Mouse (Mus musculus) embryonic facial prominence, embryonic 12.5 days (tissue): Measurements from ENCODE around the gene Ccdc187. TPM values are rescaled to one million over a fixed set of nuclear protein-coding genes. Genes with fewer than 3 reads are reported as not detected.

Experiments used
- ATAC-seq: fragments of 200-750 bp; cut with Nextera tagmentation; 2 replicates; pipeline ENCODE4 v1.8.0; 2017; ENCODE audit not compliant: insufficient number of reproducible peaks, insufficient read depth, low FRiP score, low TSS enrichment
- H3K27ac ChIP-seq: fragments of 300-500 bp; sonication (generic); 2 replicates; pipeline ENCODE4 v1.5.1; 2016; ENCODE audit warnings: mild to moderate bottlenecking
- H3K27me3 ChIP-seq: fragments of 300-500 bp; sonication (generic); 2 replicates; pipeline ENCODE4 v1.6.1; 2016; ENCODE audit warnings: mild to moderate bottlenecking, moderate library complexity
- H3K36me3 ChIP-seq: fragments of 300-500 bp; sonication (generic); 2 replicates; pipeline ENCODE4 v1.6.1; 2016; ENCODE audit warnings: mild to moderate bottlenecking
- H3K4me1 ChIP-seq: fragments of 300-500 bp; sonication (generic); 2 replicates; pipeline ENCODE4 v1.6.1; 2016
- H3K4me2 ChIP-seq: fragments of 300-500 bp; sonication (generic); replicated peaks from 2 replicates; pipeline ENCODE4 v1.6.1; 2016; ENCODE audit warnings: mild to moderate bottlenecking, moderate library complexity
- H3K4me3 ChIP-seq: fragments of 300-500 bp; sonication (generic); 2 replicates; pipeline ENCODE4 v1.5.1; 2016; ENCODE audit warnings: mild to moderate bottlenecking
- H3K9ac ChIP-seq: fragments of 300-500 bp; sonication (generic); 2 replicates; pipeline ENCODE4 v1.6.1; 2016; ENCODE audit warnings: mild to moderate bottlenecking, moderate library complexity
- H3K9me3 ChIP-seq: fragments of 300-500 bp; sonication (generic); 2 replicates; pipeline ENCODE4 v1.6.1; 2016; ENCODE audit warnings: mild to moderate bottlenecking, moderate library complexity
- WGBS: fragments of 180-500 bp; shearing (Covaris S2); methylation state at CpG from one replicate; pipeline ENCODE4 v1.1.7; 2016; 5-methylcytosine and 5-hydroxymethylcytosine counted together
- polyA plus RNA-seq: library from polyadenylated mRNA; unstranded; fragments of >200 nt; fragmentation: Nextera tagmentation; extraction: Ambion mirVana; gene quantifications from 2 replicates; pipeline ENCODE4 v1.2.1, GENCODE M21; 2016

Gene Ccdc187
- polyA plus RNA-seq: 0.08 and 0.18 TPM in 2 replicates

DNA sequence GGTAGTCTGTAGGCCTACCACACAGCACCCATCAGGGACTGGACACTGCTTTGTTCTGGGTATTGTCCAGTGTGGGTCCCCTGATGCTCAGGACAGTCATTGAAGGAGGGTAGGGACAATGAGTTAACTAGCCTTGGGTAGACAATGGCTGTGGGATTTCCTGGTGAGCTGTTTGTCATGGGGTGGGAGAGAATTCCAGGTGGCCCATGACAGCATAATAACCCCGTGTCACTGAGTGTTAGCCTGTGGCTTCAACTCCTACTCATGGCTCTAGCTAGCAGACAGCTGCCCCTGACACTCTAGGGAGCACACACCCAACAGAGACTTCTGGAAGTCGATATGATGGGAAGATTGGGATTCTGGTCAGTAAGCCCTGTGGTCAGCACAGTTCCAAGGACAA lies at the start of gene Ccdc187:
TSS of gene Ccdc187 (minus strand) at position 101 of the 400 bp plus-strand sequence.
- Histone ChIP-seq H3K36me3 (no peaks in the 10 kb centered on the region), H3K4me1 (peaks cover 21% of the 10 kb centered on the region; the same call in 1 of the 2 replicates), H3K4me3 (no peak within 1 kb of the TSS), H3K9ac (no peak within 1 kb of the TSS), H3K9me3 (no peaks in the 10 kb centered on the region), H3K27ac (no peak within 1 kb of the TSS), H3K27me3 (peaks cover 4% of the 10 kb centered on the region; the same call in 1 of the 2 replicates), H3K4me2 (no peak within 1 kb of the TSS)
- no peak for ATAC-seq
- 60% methylated on average over 2 of the region's 2 CpGs for WGBS

- no peak for ATAC-seq
- no peak overlapping the region for H3K27ac ChIP-seq
- 61% methylated on average over 11 of the region's 11 CpGs for WGBS
Measured at GRCm38 (mm10) chr2:26342609-26343490, 48.5 kb upstream of the Ccdc187 start.

DNA sequence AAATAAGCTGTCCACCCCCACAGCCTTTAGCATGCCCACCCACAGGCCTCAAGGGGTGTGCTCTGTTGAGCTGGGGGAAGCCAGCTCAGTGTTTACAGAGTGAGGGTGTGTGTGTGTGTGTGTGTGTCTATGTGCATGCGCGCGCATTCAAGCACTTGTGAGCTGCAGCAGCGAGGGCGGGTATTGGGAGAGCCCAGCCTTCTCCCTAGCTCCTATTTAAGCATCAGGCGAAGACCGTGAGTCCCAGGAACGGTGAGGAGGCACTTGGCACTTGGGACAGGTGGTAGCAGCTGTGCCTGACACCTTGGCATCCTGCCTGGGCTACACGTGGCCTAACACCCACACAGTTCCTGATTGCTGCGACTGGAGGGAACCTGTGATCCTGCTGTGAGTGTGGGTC lies 47.7 kb upstream of the Ccdc187 start:
- 0 out of 2 replicates have a peak, but pooled peaks cover under 1% of the 10 kb centered on the region for H3K4me1 ChIP-seq
- WGBS: 80% methylated on average over 10 of the region's 10 CpGs
- peaks cover 84% of the 10 kb centered on the region for H3K36me3 ChIP-seq
- no peak for ATAC-seq
- H3K4me3 ChIP-seq: no peak overlapping the region
- H3K4me2 ChIP-seq: no peak overlapping the region
- no peaks in the 10 kb centered on the region for H3K9me3 ChIP-seq
- H3K27ac ChIP-seq: 0 out of 2 replicates have a peak overlapping the region, but pooled peaks have one; percentile 12
- no peaks in the 10 kb centered on the region for H3K27me3 ChIP-seq
- H3K9ac ChIP-seq: no peak overlapping the region

More at GRCm38 (mm10) chr2:26342609-26343490, 48.5 kb upstream of the Ccdc187 start:
- H3K4me1 ChIP-seq: peaks cover 4% of the 10 kb centered on the region; the same call in 1 of the 2 replicates
- no peak overlapping the region for H3K4me2 ChIP-seq
- no peaks in the 10 kb centered on the region for H3K9me3 ChIP-seq
- H3K9ac ChIP-seq: no peak overlapping the region
- no peak overlapping the region for H3K4me3 ChIP-seq
- H3K36me3 ChIP-seq: peaks cover 89% of the 10 kb centered on the region
- H3K27me3 ChIP-seq: no peaks in the 10 kb centered on the region

GRCm38 (mm10) chr2:26341510-26341981 lies 47.2 kb upstream of the Ccdc187 start:
- H3K27ac ChIP-seq: 0 out of 2 replicates have a peak overlapping the region, but pooled peaks have one; percentile 12
- no peaks in the 10 kb centered on the region for H3K27me3 ChIP-seq
- no peak overlapping the region for H3K4me2 ChIP-seq
- H3K36me3 ChIP-seq: peaks cover 79% of the 10 kb centered on the region
- no peak for ATAC-seq
- H3K9ac ChIP-seq: no peak overlapping the region
- H3K4me3 ChIP-seq: no peak overlapping the region
- H3K4me1 ChIP-seq: no peaks in the 10 kb centered on the region
- no peaks in the 10 kb centered on the region for H3K9me3 ChIP-seq
- 93% methylated on average over 2 of the region's 2 CpGs for WGBS

DNA sequence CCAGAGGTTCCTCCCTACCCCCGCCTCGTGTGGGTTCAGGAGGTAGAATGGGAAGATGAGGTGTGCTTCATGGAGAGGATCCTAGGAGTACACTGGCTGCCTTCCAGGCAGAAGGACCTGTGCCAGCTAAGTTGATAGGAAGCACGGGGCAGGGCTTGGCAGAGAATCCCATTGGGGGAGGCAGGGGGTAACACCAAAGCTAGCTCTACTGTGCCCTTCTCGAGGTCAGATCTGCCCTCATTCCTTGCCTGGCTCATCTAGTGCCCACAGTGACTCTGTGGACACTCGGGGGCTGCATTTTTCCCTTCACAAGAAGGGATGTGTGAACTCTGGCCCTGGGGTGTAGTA lies 44.8 kb upstream of the Ccdc187 start:
- WGBS: 92% methylated on average over 5 of the region's 5 CpGs
- no peak overlapping the region for H3K9ac ChIP-seq
- H3K36me3 ChIP-seq: peaks cover 55% of the 10 kb centered on the region
- H3K4me1 ChIP-seq: no peaks in the 10 kb centered on the region
- H3K9me3 ChIP-seq: no peaks in the 10 kb centered on the region
- no peak overlapping the region for H3K27ac ChIP-seq
- ATAC-seq: no peak
- H3K4me2 ChIP-seq: no peak overlapping the region
- H3K4me3 ChIP-seq: no peak overlapping the region
- no peaks in the 10 kb centered on the region for H3K27me3 ChIP-seq

GRCm38 (mm10) chr2:26338302-26339203 lies 44.2 kb upstream of the Ccdc187 start:
- Histone ChIP-seq H3K9ac (no peak overlapping the region), H3K27me3 (no peaks in the 10 kb centered on the region), H3K9me3 (no peaks in the 10 kb centered on the region), H3K36me3 (peaks cover 50% of the 10 kb centered on the region), H3K4me1 (no peaks in the 10 kb centered on the region), H3K27ac (no peak overlapping the region), H3K4me2 (no peak overlapping the region), H3K4me3 (no peak overlapping the region)
- 81% methylated on average over 9 of the region's 13 CpGs for WGBS
- no peak for ATAC-seq

- no peaks in the 10 kb centered on the region for H3K9me3 ChIP-seq
- H3K36me3 ChIP-seq: peaks cover 60% of the 10 kb centered on the region
- no peak overlapping the region for H3K4me2 ChIP-seq
- WGBS: 33% methylated on average over 6 of the region's 6 CpGs
- ATAC-seq: no peak
- H3K4me1 ChIP-seq: no peaks in the 10 kb centered on the region
- H3K27me3 ChIP-seq: no peaks in the 10 kb centered on the region
- H3K27ac ChIP-seq: no peak overlapping the region
- H3K4me3 ChIP-seq: no peak overlapping the region
- H3K9ac ChIP-seq: no peak overlapping the region
Measured at GRCm38 (mm10) chr2:26330702-26331101, 36.3 kb upstream of the Ccdc187 start.

GRCm38 (mm10) chr2:26330056-26330468 lies 35.7 kb upstream of the Ccdc187 start:
- WGBS: 65% methylated on average over 4 of the region's 4 CpGs
- Histone ChIP-seq H3K4me3 (no peak overlapping the region), H3K9ac (no peak overlapping the region), H3K27me3 (no peaks in the 10 kb centered on the region), H3K36me3 (peaks cover 66% of the 10 kb centered on the region), H3K4me2 (no peak overlapping the region), H3K4me1 (no peaks in the 10 kb centered on the region), H3K9me3 (no peaks in the 10 kb centered on the region), H3K27ac (0 out of 2 replicates have a peak overlapping the region, but pooled peaks have one; percentile 8)
- ATAC-seq: 0 out of 2 replicates have a peak, but pooled peaks have one; percentile 13

GRCm38 (mm10) chr2:26329402-26329801 lies 35.0 kb upstream of the Ccdc187 start:
- no peaks in the 10 kb centered on the region for H3K27me3 ChIP-seq
- no peaks in the 10 kb centered on the region for H3K9me3 ChIP-seq
- H3K4me1 ChIP-seq: no peaks in the 10 kb centered on the region
- H3K27ac ChIP-seq: 0 out of 2 replicates have a peak overlapping the region, but pooled peaks have one; percentile 8
- no peak overlapping the region for H3K9ac ChIP-seq
- no peak overlapping the region for H3K4me2 ChIP-seq
- no peak for ATAC-seq
- H3K36me3 ChIP-seq: peaks cover 73% of the 10 kb centered on the region
- WGBS: 55% methylated on average over 8 of the region's 8 CpGs
- H3K4me3 ChIP-seq: no peak overlapping the region

DNA sequence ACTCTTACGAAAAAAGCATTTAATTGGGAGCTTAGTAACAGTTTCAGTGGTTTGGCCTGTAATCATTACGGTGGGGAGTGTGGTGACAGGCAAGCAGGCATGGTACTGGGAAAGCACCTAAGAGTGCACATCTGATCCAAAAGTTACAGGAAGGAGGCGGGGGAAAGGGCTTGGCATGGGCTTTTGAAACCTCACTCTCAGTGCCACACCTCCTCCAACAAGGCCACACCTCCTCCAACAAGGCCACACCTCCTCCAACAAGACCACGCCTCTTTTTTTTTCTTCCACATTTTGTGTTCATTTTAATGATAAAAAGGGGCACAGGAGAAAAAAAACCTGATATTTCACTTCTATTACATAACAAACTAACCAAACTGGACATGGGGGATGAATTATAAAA lies 33.5 kb upstream of the Ccdc187 start:
- Histone ChIP-seq H3K36me3 (peaks cover 87% of the 10 kb centered on the region), H3K4me2 (no peak overlapping the region), H3K27me3 (no peaks in the 10 kb centered on the region), H3K9me3 (no peaks in the 10 kb centered on the region), H3K27ac (no peak overlapping the region), H3K4me1 (no peaks in the 10 kb centered on the region), H3K4me3 (no peak overlapping the region), H3K9ac (no peak overlapping the region)
- 90% methylated on average over 4 of the region's 4 CpGs for WGBS
- no peak for ATAC-seq

- 65% methylated on average over 15 of the region's 15 CpGs for WGBS
- no peak overlapping the region for H3K9ac ChIP-seq
- no peak overlapping the region for H3K4me3 ChIP-seq
- peak; percentile 75; the same call in 1 of the 2 replicates for ATAC-seq
- H3K27ac ChIP-seq: no peak overlapping the region
- H3K9me3 ChIP-seq: no peaks in the 10 kb centered on the region
- H3K4me1 ChIP-seq: no peaks in the 10 kb centered on the region
- peaks cover 73% of the 10 kb centered on the region for H3K36me3 ChIP-seq
- H3K27me3 ChIP-seq: no peaks in the 10 kb centered on the region
- H3K4me2 ChIP-seq: no peak overlapping the region
Measured at GRCm38 (mm10) chr2:26325386-26326181, 31.2 kb upstream of the Ccdc187 start.
